ENCODE assay signal across 8 mouse cellular contexts in genomic region chr8:86438133-86438982, GRCm38 (mm10).
A peak's percentile ranks its signal among the peaks of the same experiment; 100 is the strongest.
DNase-seq lines count a peak whose midpoint lies in the region; ATAC-seq lines count a peak whose summit lies in the region.

No protein-coding gene starts in this region.

- peak; percentile 51 to 65 for DNase-seq in cerebellum, postnatal 10 days
- no peak for DNase-seq in cerebellum, adult 8-10 months
- peak; percentile 94 for DNase-seq in midbrain, embryonic 11.5 days (ENCODE audit: low spot score, missing footprints)
- DNase-seq in right cerebral cortex, postnatal 25 days, result peak; percentile 56
- DNase-seq in adrenal gland, adult 2 months, result no peak

- H3K36me3 ChIP-seq in hindbrain, embryonic 16.5 days (ENCODE audit: control insufficient read depth, insufficient read depth, low read length), result no peaks in the 10 kb centered on the region
- no peaks in the 10 kb centered on the region for H3K36me3 ChIP-seq in midbrain, embryonic 11.5 days (ENCODE audit: control insufficient read depth, insufficient read depth, low read length)
- H3K36me3 ChIP-seq in kidney, embryonic 14.5 days (ENCODE audit: control insufficient read depth, insufficient read depth, low read length), result no peaks in the 10 kb centered on the region
- H3K36me3 ChIP-seq in heart, embryonic 12.5 days, result no peaks in the 10 kb centered on the region

- H3K27me3 ChIP-seq in hindbrain, embryonic 16.5 days (replicated peaks; ENCODE audit: control insufficient read depth, insufficient read depth, low read length), result no peaks in the 10 kb centered on the region
- no peaks in the 10 kb centered on the region for H3K27me3 ChIP-seq in midbrain, embryonic 11.5 days (ENCODE audit: control insufficient read depth, insufficient read depth, low read length)
- no peaks in the 10 kb centered on the region for H3K27me3 ChIP-seq in kidney, embryonic 14.5 days (ENCODE audit: control insufficient read depth, insufficient read depth, low read length)
- H3K27me3 ChIP-seq in heart, embryonic 12.5 days (replicated peaks), result no peaks in the 10 kb centered on the region

- 26% methylated on average over 5 of the region's 5 CpGs for WGBS in hindbrain, embryonic 16.5 days
- 48% methylated on average over 5 of the region's 5 CpGs for WGBS in midbrain, embryonic 11.5 days
- WGBS in kidney, embryonic 14.5 days, result 78% methylated on average over 5 of the region's 5 CpGs
- 71% methylated on average over 5 of the region's 5 CpGs for WGBS in heart, embryonic 12.5 days

- ATAC-seq in hindbrain, embryonic 16.5 days, result peak; percentile 99
- peak; percentile 99 for ATAC-seq in midbrain, embryonic 11.5 days (ENCODE audit: low FRiP score)
- ATAC-seq in kidney, embryonic 14.5 days (ENCODE audit: low FRiP score, low TSS enrichment), result no peak
- no peak for ATAC-seq in heart, embryonic 12.5 days (ENCODE audit: insufficient number of reproducible peaks, low FRiP score)

- H3K4me2 ChIP-seq in hindbrain, embryonic 16.5 days (ENCODE audit: low read length), result no peak overlapping the region
- H3K4me2 ChIP-seq in midbrain, embryonic 11.5 days, result peak overlapping the region; percentile 7; the same call in 1 of the 2 replicates
- no peak overlapping the region for H3K4me2 ChIP-seq in kidney, embryonic 14.5 days (replicated peaks; ENCODE audit: low read depth, low read length)
- H3K4me2 ChIP-seq in heart, embryonic 12.5 days, result no peak overlapping the region

- H3K4me1 ChIP-seq in hindbrain, embryonic 16.5 days (ENCODE audit: control insufficient read depth, insufficient read depth, low read depth, low read length), result peaks cover 23% of the 10 kb centered on the region
- H3K4me1 ChIP-seq in midbrain, embryonic 11.5 days (ENCODE audit: control insufficient read depth, insufficient read depth, low read length), result peaks cover 22% of the 10 kb centered on the region
- H3K4me1 ChIP-seq in kidney, embryonic 14.5 days (ENCODE audit: control insufficient read depth, insufficient read depth, low read length), result no peaks in the 10 kb centered on the region
- H3K4me1 ChIP-seq in heart, embryonic 12.5 days (replicated peaks), result no peaks in the 10 kb centered on the region

- no peak overlapping the region for H3K9ac ChIP-seq in hindbrain, embryonic 16.5 days (ENCODE audit: low read depth, low read length)
- no peak overlapping the region for H3K9ac ChIP-seq in midbrain, embryonic 11.5 days (ENCODE audit: low read length)
- no peak overlapping the region for H3K9ac ChIP-seq in kidney, embryonic 14.5 days (ENCODE audit: low read depth, low read length)
- H3K9ac ChIP-seq in heart, embryonic 12.5 days, result no peak overlapping the region

- H3K9me3 ChIP-seq in hindbrain, embryonic 16.5 days (ENCODE audit: control insufficient read depth, low read length), result no peaks in the 10 kb centered on the region
- H3K9me3 ChIP-seq in midbrain, embryonic 11.5 days (ENCODE audit: control insufficient read depth, low read length), result no peaks in the 10 kb centered on the region
- no peaks in the 10 kb centered on the region; the same call in 1 of the 2 replicates for H3K9me3 ChIP-seq in kidney, embryonic 14.5 days (ENCODE audit: control insufficient read depth, low read length)
- H3K9me3 ChIP-seq in heart, embryonic 12.5 days (replicated peaks), result no peaks in the 10 kb centered on the region

- H3K27ac ChIP-seq in hindbrain, embryonic 16.5 days (ENCODE audit: low read depth, low read length), result peak overlapping the region; percentile 87
- peak overlapping the region; percentile 84 for H3K27ac ChIP-seq in midbrain, embryonic 11.5 days (ENCODE audit: low read depth, low read length)
- H3K27ac ChIP-seq in kidney, embryonic 14.5 days (ENCODE audit: low read depth, low read length), result no peak overlapping the region
- H3K27ac ChIP-seq in heart, embryonic 12.5 days (ENCODE audit: poor library complexity, severe bottlenecking), result no peak overlapping the region

- no peak overlapping the region for H3K4me3 ChIP-seq in hindbrain, embryonic 16.5 days (ENCODE audit: low read length)
- no peak overlapping the region for H3K4me3 ChIP-seq in midbrain, embryonic 11.5 days (ENCODE audit: low read depth, low read length)
- no peak overlapping the region for H3K4me3 ChIP-seq in kidney, embryonic 14.5 days (ENCODE audit: low read length)
- no peak overlapping the region for H3K4me3 ChIP-seq in heart, embryonic 12.5 days

Comparison
In these comparisons a context has a peak if more than half of its experiments do, and no peak if none do; other contexts are left out.
1. DNase-seq: peak in cerebellum, postnatal 10 days (2 of 2), midbrain, embryonic 11.5 days (single experiment) and right cerebral cortex, postnatal 25 days (single experiment); none in cerebellum, adult 8-10 months (single experiment) and adrenal gland, adult 2 months (single experiment).
2. ATAC-seq: peak in hindbrain, embryonic 16.5 days (single experiment) and midbrain, embryonic 11.5 days (single experiment); none in kidney, embryonic 14.5 days (single experiment) and heart, embryonic 12.5 days (single experiment).
3. H3K27ac ChIP-seq: peak in hindbrain, embryonic 16.5 days (single experiment) and midbrain, embryonic 11.5 days (single experiment); none in kidney, embryonic 14.5 days (single experiment) and heart, embryonic 12.5 days (single experiment).